Mouse (Mus musculus) kidney, embryonic 16.5 days (tissue): ENCODE measurements around the gene Dusp6. TPM values are rescaled to one million over a fixed set of nuclear protein-coding genes. Genes with fewer than 3 reads are reported as not detected.

ENCODE experiments used
- ATAC-seq: fragments of 200-750 bp; cut with Nextera tagmentation; 2 replicates; pipeline ENCODE4 v1.8.0; 2017; ENCODE audit warnings: moderate TSS enrichment; ENCODE audit not compliant: low FRiP score, low TSS enrichment
- H3K27ac ChIP-seq: fragments of 300-500 bp; sonication (generic); 2 replicates; pipeline ENCODE4 v1.5.1; 2014; ENCODE audit warnings: low read length
- H3K27me3 ChIP-seq: fragments of 300-500 bp; sonication (generic); 2 replicates; pipeline ENCODE4 v1.6.1; 2014; ENCODE audit warnings: low read length, control low read depth, mixed read lengths; ENCODE audit not compliant: insufficient read depth
- H3K36me3 ChIP-seq: fragments of 300-500 bp; sonication (generic); 2 replicates; pipeline ENCODE4 v1.6.1; 2014; ENCODE audit warnings: low read length, control low read depth, mixed read lengths; ENCODE audit not compliant: insufficient read depth
- H3K4me1 ChIP-seq: fragments of 300-500 bp; sonication (generic); 2 replicates; pipeline ENCODE4 v1.6.1; 2014; ENCODE audit warnings: low read length, control low read depth, mixed read lengths; ENCODE audit not compliant: insufficient read depth
- H3K4me2 ChIP-seq: fragments of 300-500 bp; sonication (generic); replicated peaks from 2 replicates; pipeline ENCODE4 v1.6.1; 2014; ENCODE audit warnings: low read depth, low read length
- H3K4me3 ChIP-seq: fragments of 300-500 bp; sonication (generic); 2 replicates; pipeline ENCODE4 v1.5.1; 2014; ENCODE audit warnings: mild to moderate bottlenecking, low read length
- H3K9ac ChIP-seq: fragments of 300-500 bp; sonication (generic); replicated peaks from 2 replicates; pipeline ENCODE4 v1.6.1; 2014; ENCODE audit warnings: low read length
- H3K9me3 ChIP-seq: fragments of 300-500 bp; sonication (generic); 2 replicates; pipeline ENCODE4 v1.6.1; 2016; ENCODE audit warnings: low read length, control low read depth
- WGBS: fragments of 180-500 bp; shearing (Covaris S2); extraction: QIAGEN DNeasy Blood & Tissue Kit; methylation state at CpG from one replicate; pipeline ENCODE4 v1.1.7; 2014; 5-methylcytosine and 5-hydroxymethylcytosine counted together
- polyA plus RNA-seq: library from polyadenylated mRNA; unstranded; fragments of >200 nt; fragmentation: Nextera tagmentation; extraction: Ambion mirVana; gene quantifications from 2 replicates; pipeline ENCODE4 v1.2.1, GENCODE M21; 2015

Dusp6 gene
- polyA plus RNA-seq, 1 experiment from 2014 or later, result 95.9 TPM

DNA sequence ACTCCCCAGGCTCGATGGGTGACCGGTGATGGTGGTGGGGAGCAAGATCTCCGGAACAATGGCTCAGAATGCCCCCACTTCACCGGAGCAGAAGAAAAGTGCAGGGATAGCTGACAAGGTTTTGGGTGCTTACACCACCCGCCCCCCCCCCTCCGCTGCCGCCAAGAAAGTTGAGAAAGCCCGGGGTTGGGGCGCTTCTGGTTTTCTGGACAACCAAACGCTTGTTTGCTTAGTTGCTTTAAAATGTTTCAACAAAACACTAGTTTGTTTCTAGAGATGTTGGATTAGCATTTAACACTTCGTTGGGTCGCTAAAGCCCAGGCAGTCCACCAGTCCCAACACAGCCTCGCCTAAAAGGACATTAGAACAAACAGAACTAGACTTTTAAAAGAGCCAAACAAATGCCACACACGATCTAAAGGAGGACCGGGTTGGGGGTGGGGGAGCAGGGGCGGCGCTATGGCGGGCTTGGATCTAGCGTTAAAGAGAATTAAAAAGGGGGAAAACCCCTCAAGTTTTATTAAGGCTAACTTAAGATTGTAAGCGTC, 638 bp upstream of the Dusp6 start:
- peak; percentile 5 for ATAC-seq
- 0% methylated on average over 20 of the region's 20 CpGs for WGBS
- H3K27me3 ChIP-seq, result no peaks in the 10 kb centered on the region
- no peaks in the 10 kb centered on the region for H3K9me3 ChIP-seq
- H3K36me3 ChIP-seq, result peaks cover 11% of the 10 kb centered on the region
- H3K9ac ChIP-seq, result peak overlapping the region; percentile 88
- peak overlapping the region; percentile 100 for H3K27ac ChIP-seq
- H3K4me3 ChIP-seq, result peak overlapping the region; percentile 90
- peaks cover 44% of the 10 kb centered on the region for H3K4me1 ChIP-seq
- H3K4me2 ChIP-seq, result peak overlapping the region; percentile 85

DNA sequence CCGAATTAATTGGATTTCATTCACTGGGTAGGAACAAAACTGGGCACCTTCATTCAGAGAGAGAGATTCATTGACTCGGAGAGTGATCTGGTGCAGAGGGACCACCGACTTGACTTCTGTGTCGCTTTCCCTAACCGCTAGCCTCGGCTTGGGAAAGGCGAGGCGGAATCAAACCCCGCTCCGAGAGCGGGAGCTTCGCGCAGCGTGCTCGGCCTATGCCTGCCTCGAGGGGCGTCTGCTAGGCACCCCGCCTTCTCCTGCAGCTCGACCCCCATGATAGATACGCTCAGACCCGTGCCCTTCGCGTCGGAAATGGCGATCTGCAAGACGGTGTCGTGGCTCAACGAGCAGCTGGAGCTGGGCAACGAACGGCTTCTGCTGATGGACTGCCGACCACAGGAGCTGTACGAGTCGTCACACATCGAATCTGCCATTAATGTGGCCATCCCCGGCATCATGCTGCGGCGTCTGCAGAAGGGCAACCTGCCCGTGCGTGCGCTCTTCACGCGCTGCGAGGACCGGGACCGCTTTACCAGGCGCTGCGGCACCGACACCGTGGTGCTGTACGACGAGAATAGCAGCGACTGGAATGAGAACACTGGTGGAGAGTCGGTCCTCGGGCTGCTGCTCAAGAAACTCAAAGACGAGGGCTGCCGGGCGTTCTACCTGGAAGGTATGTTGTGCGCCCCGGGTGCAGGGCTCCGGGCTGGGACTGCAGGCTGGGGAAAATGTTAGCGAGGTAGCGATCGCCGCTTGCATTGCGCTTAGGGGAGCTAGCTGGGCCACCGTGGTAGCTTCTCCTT, 589 bp downstream of the Dusp6 start:
- Histone ChIP-seq H3K4me2 (peak overlapping the region; percentile 85), H3K4me1 (peaks cover 46% of the 10 kb centered on the region), H3K27ac (peak overlapping the region; percentile 100), H3K9ac (peak overlapping the region; percentile 97), H3K36me3 (peaks cover 14% of the 10 kb centered on the region), H3K9me3 (no peaks in the 10 kb centered on the region), H3K4me3 (peak overlapping the region; percentile 90), H3K27me3 (no peaks in the 10 kb centered on the region)
- ATAC-seq, result peak; percentile 10
- WGBS, result under 1% methylated on average over 66 of the region's 66 CpGs

DNA sequence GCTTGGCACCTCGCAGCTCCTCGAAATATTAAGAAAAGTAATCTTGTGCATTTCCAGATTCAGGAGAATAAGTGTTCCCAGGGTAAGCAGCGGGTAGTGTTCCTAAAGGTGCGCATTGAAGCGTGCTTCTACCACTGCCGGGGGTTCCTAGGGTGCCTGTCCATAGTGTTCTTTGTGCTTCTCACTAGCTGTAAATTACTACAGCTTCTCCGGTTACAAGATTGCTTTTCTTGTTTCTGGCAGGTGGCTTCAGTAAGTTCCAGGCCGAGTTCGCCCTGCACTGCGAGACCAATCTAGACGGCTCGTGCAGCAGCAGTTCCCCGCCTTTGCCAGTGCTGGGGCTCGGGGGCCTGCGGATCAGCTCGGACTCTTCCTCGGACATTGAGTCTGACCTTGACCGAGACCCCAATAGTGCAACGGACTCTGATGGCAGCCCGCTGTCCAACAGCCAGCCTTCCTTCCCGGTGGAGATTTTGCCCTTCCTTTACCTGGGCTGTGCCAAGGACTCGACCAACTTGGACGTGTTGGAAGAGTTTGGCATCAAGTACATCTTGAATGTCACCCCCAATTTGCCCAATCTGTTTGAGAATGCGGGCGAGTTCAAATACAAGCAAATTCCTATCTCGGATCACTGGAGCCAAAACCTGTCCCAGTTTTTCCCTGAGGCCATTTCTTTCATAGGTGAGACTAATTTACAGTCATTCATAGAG, 1.4 kb downstream of the Dusp6 start:
- WGBS, result under 1% methylated on average over 26 of the region's 26 CpGs
- H3K4me3 ChIP-seq, result peak overlapping the region; percentile 90
- H3K9ac ChIP-seq, result peak overlapping the region; percentile 97
- peak overlapping the region; percentile 100 for H3K27ac ChIP-seq
- no peaks in the 10 kb centered on the region for H3K27me3 ChIP-seq
- peak overlapping the region; percentile 85 for H3K4me2 ChIP-seq
- peaks cover 14% of the 10 kb centered on the region for H3K36me3 ChIP-seq
- H3K9me3 ChIP-seq, result no peaks in the 10 kb centered on the region
- H3K4me1 ChIP-seq, result peaks cover 54% of the 10 kb centered on the region
- no peak for ATAC-seq

DNA sequence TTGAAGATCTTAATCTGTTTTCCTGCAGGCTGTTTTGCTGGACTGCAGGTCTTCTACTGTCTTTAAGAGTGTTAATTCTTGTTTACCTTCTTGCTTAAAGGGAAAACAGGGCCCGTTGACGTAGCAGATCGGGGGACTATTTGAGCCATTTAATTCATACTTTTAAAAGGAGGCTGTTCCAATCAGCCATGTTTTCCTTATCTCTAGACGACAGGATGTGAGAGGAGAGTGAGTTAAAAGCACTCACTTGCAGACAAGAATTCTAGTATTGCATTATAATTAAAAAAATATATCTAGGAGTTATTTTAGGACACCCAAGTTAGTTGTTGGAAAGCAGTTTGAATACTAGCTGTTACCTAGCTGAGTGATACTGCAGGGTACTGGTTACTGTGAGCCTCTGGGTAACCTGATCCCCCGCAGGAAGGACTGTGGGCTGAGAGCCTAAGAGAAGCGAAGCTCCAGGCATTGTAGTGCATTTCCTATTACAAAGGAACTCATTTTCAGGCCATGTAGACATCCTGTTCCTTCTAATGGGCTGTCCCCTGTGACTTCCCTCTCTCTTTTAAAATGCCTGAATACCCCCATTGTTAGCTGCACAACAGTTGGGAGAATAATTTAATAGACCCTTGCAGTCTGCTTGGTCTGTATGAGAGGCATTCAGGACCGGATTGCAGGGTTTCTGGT, 2.1 kb downstream of the Dusp6 start:
- Histone ChIP-seq H3K9ac (peak overlapping the region; percentile 97), H3K4me2 (peak overlapping the region; percentile 85), H3K4me3 (peak overlapping the region; percentile 90), H3K27ac (peak overlapping the region; percentile 100), H3K27me3 (no peaks in the 10 kb centered on the region), H3K36me3 (peaks cover 14% of the 10 kb centered on the region), H3K9me3 (no peaks in the 10 kb centered on the region), H3K4me1 (peaks cover 54% of the 10 kb centered on the region)
- 4% methylated on average over 7 of the region's 7 CpGs for WGBS
- no peak for ATAC-seq

DNA sequence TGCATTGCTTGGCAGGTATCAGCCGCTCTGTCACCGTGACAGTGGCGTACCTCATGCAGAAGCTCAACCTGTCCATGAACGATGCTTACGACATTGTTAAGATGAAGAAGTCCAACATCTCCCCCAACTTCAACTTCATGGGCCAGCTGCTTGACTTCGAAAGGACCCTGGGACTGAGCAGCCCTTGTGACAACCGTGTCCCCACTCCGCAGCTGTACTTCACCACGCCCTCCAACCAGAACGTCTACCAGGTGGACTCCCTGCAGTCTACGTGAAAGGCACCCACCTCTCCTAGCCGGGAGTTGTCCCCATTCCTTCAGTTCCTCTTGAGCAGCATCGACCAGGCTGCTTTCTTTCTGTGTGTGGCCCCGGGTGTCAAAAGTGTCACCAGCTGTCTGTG, 3.0 kb downstream of the Dusp6 start:
- Histone ChIP-seq H3K9me3 (no peaks in the 10 kb centered on the region), H3K27me3 (no peaks in the 10 kb centered on the region), H3K4me1 (peaks cover 54% of the 10 kb centered on the region), H3K4me3 (peak overlapping the region; percentile 90), H3K9ac (peak overlapping the region; percentile 97), H3K27ac (peak overlapping the region; percentile 100), H3K36me3 (peaks cover 14% of the 10 kb centered on the region), H3K4me2 (peak overlapping the region; percentile 85)
- ATAC-seq, result no peak
- 13% methylated on average over 14 of the region's 14 CpGs for WGBS

DNA sequence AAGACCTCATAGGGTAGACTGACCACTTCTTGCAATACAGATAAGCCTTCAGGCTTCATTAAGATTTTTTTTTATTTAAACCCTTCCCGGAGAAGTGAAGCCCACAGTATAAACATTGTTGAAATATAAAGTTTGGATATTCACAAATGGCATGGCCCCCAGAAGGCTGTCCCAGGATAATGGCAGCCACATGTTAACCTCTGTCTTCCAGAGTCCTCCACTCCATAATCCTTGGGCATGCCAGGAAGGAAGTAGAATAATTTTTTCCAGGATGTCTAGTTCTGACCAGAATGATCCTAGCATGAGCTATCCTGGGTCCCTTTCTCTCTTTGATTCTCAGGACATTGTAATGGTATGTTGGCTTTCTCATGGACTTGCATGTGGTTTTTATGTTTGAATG, 4.6 kb downstream of the Dusp6 start:
- no peaks in the 10 kb centered on the region for H3K9me3 ChIP-seq
- H3K27me3 ChIP-seq, result no peaks in the 10 kb centered on the region
- peaks cover 14% of the 10 kb centered on the region for H3K36me3 ChIP-seq
- peak overlapping the region; percentile 12 for H3K4me3 ChIP-seq
- no peak for ATAC-seq
- 42% methylated on average over 1 of the region's 1 CpGs for WGBS
- peak overlapping the region; percentile 41 for H3K4me2 ChIP-seq
- H3K27ac ChIP-seq, result peak overlapping the region; percentile 76
- 0 out of 2 replicates have a peak overlapping the region, but pooled peaks have one; percentile 19 for H3K9ac ChIP-seq
- peaks cover 55% of the 10 kb centered on the region for H3K4me1 ChIP-seq

DNA sequence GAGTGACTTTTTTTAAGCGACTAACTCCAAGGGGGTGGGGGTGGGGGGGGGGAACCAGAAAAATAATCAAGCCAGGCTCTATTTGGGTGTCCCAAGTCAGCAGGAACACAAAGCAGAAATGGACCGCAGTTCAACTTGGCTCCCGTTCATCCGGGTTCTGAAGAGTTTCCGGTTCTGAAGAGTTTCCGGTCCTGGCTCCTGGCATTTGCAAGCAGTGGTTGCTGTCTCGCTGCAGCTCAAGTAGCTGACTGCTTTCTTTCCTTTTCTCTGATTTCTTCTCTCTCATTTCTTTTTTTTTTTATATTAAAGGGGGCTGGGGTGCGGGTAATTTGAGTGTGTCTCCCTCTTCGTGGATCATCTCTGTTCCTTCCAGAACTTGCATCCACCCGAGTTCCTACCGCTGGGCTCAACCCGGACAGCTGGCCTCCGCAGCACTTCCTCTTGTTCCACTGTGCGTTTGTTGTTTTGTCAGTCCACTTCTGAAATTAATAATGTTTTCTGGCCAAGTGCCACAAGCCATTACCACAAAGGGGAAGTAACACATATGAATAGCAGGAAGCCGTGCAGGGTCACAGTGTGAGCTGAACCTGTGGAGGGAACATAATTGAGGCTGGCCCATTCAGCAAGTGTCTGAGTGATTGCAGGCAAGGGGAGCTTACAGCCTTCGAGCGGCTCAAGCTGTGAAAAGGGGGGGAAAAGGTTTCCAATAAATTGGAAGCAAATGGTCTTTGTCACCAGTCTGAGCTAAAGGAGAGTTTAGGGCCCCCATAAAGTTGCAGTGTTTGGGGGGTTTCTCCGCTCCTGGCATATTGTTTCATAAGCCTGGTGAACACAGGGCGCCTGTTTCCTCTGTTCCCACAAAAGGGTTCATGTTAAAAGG, 5.6 kb downstream of the Dusp6 start:
- H3K27ac ChIP-seq, result peak overlapping the region; percentile 76
- H3K36me3 ChIP-seq, result peaks cover 14% of the 10 kb centered on the region
- H3K4me3 ChIP-seq, result peak overlapping the region; percentile 12
- ATAC-seq, result peak; percentile 68
- WGBS, result 21% methylated on average over 19 of the region's 19 CpGs
- no peaks in the 10 kb centered on the region for H3K9me3 ChIP-seq
- H3K27me3 ChIP-seq, result no peaks in the 10 kb centered on the region
- H3K4me1 ChIP-seq, result peaks cover 55% of the 10 kb centered on the region
- H3K4me2 ChIP-seq, result peak overlapping the region; percentile 41
- peak overlapping the region; percentile 19; the same call in 1 of the 2 replicates for H3K9ac ChIP-seq

DNA sequence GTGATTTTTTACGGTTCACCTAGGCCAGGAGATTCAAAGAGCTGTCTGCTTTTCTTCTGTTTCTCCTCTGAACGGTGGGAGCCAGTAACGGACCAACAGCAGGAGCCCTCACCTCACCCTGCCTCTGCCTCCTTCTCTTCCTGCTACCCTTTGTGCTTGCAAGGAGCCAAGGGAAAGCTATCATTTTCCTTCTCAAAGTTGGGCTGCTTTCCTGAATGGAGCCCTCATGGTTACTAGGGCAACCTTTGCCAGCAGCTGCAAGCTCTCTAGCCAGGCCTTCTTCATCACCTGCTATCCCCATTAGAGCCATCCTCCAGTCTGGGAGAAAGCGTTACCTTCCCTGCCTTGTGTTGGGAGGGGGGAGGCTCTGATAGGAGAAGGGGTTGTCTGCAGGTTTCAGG, 6.3 kb downstream of the Dusp6 start:
- peak overlapping the region; percentile 19; the same call in 1 of the 2 replicates for H3K9ac ChIP-seq
- H3K36me3 ChIP-seq, result peaks cover 14% of the 10 kb centered on the region
- 14% methylated on average over 4 of the region's 4 CpGs for WGBS
- peak overlapping the region; percentile 76 for H3K27ac ChIP-seq
- H3K9me3 ChIP-seq, result no peaks in the 10 kb centered on the region
- H3K4me3 ChIP-seq, result no peak overlapping the region
- peaks cover 55% of the 10 kb centered on the region for H3K4me1 ChIP-seq
- ATAC-seq, result 0 out of 2 replicates have a peak, but pooled peaks have one; percentile 18
- H3K27me3 ChIP-seq, result no peaks in the 10 kb centered on the region
- H3K4me2 ChIP-seq, result peak overlapping the region; percentile 41; the same call in 1 of the 2 replicates

DNA sequence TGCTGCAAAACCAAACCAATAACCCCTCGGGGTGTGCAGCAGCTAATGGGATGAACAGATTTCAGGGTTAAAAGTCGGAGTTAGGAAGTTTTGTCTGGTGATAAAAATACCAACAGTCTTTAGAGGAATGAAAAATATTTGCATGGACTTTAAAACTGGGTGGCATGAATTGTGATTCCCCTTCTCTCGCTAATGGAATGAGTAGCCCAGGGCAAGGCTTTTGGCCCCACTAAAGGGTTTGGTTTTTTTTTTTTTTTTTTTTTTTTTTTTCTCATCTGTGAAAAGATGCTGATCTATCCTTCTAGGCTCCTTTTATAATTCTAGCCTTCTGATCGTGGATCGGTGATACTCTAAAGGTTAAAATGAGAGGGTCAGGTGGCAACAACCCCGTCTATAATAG, 6.7 kb downstream of the Dusp6 start:
- H3K9ac ChIP-seq, result no peak overlapping the region
- ATAC-seq, result no peak
- 46% methylated on average over 6 of the region's 6 CpGs for WGBS
- H3K4me2 ChIP-seq, result no peak overlapping the region
- H3K4me1 ChIP-seq, result peaks cover 55% of the 10 kb centered on the region
- H3K9me3 ChIP-seq, result no peaks in the 10 kb centered on the region
- peaks cover 14% of the 10 kb centered on the region for H3K36me3 ChIP-seq
- H3K27me3 ChIP-seq, result no peaks in the 10 kb centered on the region
- H3K4me3 ChIP-seq, result no peak overlapping the region
- peak overlapping the region; percentile 76 for H3K27ac ChIP-seq
